Mouse (Mus musculus) hindbrain, postnatal 0 days (tissue): ENCODE measurements at regions not wholly inside any gene's neighbourhood (a gene's known extent, or its start where the extent isn't known, plus 50 kb on each side); places are given as distances from the start of the nearest gene placed in this dataset.

ENCODE experiments used
- ATAC-seq: fragments of 200-750 bp; cut with Nextera tagmentation; 2 replicates; pipeline ENCODE4 v1.8.0; 2017; ENCODE audit warnings: mild to moderate bottlenecking, moderate TSS enrichment, moderate library complexity
- DNase-seq: peaks from one replicate; pipeline ENCODE4 v3.0.0-alpha.2; 2015; ENCODE audit warnings: low spot score
- H3K27ac ChIP-seq: fragments of 300-500 bp; sonication (generic); 2 replicates; pipeline ENCODE4 v1.5.1; 2014; ENCODE audit warnings: mild to moderate bottlenecking
- H3K27me3 ChIP-seq: fragments of 300-500 bp; sonication (generic); 2 replicates; pipeline ENCODE4 v1.6.1; 2014; ENCODE audit warnings: low read length, mixed read lengths; ENCODE audit not compliant: insufficient read depth
- H3K36me3 ChIP-seq: fragments of 300-500 bp; sonication (generic); 2 replicates; pipeline ENCODE4 v1.6.1; 2014; ENCODE audit warnings: low read length, mixed read lengths; ENCODE audit not compliant: insufficient read depth
- H3K4me1 ChIP-seq: fragments of 300-500 bp; sonication (generic); 2 replicates; pipeline ENCODE4 v1.6.1; 2014; ENCODE audit warnings: antibody characterized with exemption, low read length, mixed read lengths; ENCODE audit not compliant: insufficient read depth
- H3K4me2 ChIP-seq: fragments of 300-500 bp; sonication (generic); 2 replicates; pipeline ENCODE4 v1.6.1; 2014; ENCODE audit warnings: low read depth, mild to moderate bottlenecking, low read length, moderate library complexity, mixed read lengths
- H3K4me3 ChIP-seq: fragments of 300-500 bp; sonication (generic); 2 replicates; pipeline ENCODE4 v1.5.1; 2014; ENCODE audit warnings: low read length
- H3K9ac ChIP-seq: fragments of 300-500 bp; sonication (generic); replicated peaks from 2 replicates; pipeline ENCODE4 v1.6.1; 2014; ENCODE audit warnings: mild to moderate bottlenecking, low read length, moderate library complexity, mixed read lengths
- H3K9me3 ChIP-seq: fragments of 300-500 bp; sonication (generic); 2 replicates; pipeline ENCODE4 v1.6.1; 2016; ENCODE audit warnings: low read length, mixed read lengths
- CTCF ChIP-seq: IDR thresholded peaks from 2 replicates; pipeline ENCODE4 v1.5.1; 2016; ENCODE audit warnings: antibody characterized with exemption, control low read depth, low read depth
- WGBS: fragments of 180-500 bp; shearing (Covaris S2); extraction: QIAGEN DNeasy Blood & Tissue Kit; methylation state at CpG from one replicate; pipeline ENCODE4 v1.1.7; 2014; 5-methylcytosine and 5-hydroxymethylcytosine counted together

DNA sequence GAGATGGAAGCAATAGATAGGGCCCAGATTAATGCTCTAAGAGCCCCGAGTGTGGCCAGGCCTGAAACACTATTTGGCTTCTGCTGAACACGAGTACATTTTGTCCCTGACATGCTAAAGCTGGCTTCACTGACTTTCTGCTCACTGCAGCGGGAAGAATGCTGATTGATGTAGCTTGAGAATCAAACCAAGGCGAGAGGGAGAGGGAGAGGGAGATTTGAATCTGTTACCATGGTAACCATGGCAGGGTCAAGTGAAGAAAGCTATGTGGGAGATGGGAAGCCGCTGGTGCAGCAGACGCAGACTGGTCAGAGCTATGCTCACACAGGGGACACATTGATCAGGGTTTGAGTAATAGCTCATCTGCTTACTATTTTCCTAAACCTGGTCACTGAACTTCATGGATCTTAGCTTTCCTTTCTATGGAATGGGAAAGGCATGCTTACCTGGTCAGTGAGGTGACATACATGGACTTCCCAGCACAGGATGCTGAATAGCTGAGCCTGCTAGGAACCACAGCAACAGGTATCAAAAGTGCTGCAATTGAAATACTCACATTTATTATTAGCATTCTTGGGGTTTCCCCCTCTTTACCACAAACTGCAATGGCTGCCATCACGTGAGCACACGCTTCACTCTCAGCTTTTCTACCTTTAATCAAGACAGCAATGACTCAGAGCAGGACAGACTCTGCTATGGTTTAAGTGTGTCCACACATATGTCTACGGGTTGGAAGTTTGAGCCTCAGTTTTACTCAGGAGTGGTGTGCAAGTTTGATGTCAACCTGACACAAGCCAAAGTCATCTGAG lies 56.9 kb upstream of the Atp1a1 start:
- ATAC-seq, result peak; percentile 90
- WGBS, result 32% methylated on average over 9 of the region's 9 CpGs

GRCm38 (mm10) chr3:101660635-101661034 lies 56.2 kb upstream of the Atp1a1 start:
- 29% methylated on average over 6 of the region's 6 CpGs for WGBS
- Histone ChIP-seq H3K4me2 (no peak overlapping the region), H3K27ac (peak overlapping the region; percentile 67; the same call in 1 of the 2 replicates), H3K4me3 (no peak overlapping the region), H3K36me3 (no peaks in the 10 kb centered on the region), H3K9ac (no peak overlapping the region), H3K27me3 (no peaks in the 10 kb centered on the region), H3K9me3 (no peaks in the 10 kb centered on the region), H3K4me1 (peaks cover 19% of the 10 kb centered on the region; the same call in 1 of the 2 replicates)
- TF ChIP-seq CTCF, result no peak
- ATAC-seq (0 out of 2 replicates have a peak, but pooled peaks have one; percentile 8), DNase-seq (no peak)

More for the DNA sequence above, 56.9 kb upstream of the Atp1a1 start:
- no peak overlapping the region for H3K4me2 ChIP-seq
- peaks cover 19% of the 10 kb centered on the region; the same call in 1 of the 2 replicates for H3K4me1 ChIP-seq
- H3K9ac ChIP-seq, result no peak overlapping the region
- H3K9me3 ChIP-seq, result no peaks in the 10 kb centered on the region
- H3K27me3 ChIP-seq, result no peaks in the 10 kb centered on the region
- peak; percentile 85 for DNase-seq
- TF ChIP-seq CTCF, result no peak
- H3K4me3 ChIP-seq, result no peak overlapping the region
- peak overlapping the region; percentile 67; the same call in 1 of the 2 replicates for H3K27ac ChIP-seq
- no peaks in the 10 kb centered on the region for H3K36me3 ChIP-seq

DNA sequence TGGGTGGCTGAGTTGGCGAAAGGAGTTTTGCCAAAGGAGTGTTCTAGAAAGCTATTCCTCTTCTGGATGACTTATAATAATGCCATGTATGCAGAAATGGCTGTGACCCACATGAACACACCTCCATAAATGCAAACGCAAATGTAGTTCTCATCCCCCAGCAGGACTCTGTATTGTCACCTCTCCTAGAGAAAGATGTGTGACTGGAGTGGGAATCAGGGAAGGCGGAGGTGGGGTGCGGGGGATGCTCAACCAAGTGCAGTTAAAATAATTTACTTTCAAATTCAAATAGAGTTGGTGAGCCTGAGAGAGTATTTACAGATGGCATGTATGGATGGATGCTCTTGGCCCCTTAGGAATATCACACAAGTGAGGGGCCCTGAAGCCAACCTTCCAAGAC lies 55.7 kb upstream of the Atp1a1 start:
- Histone ChIP-seq H3K9ac (no peak overlapping the region), H3K4me2 (no peak overlapping the region), H3K27ac (peak overlapping the region; percentile 67; the same call in 1 of the 2 replicates), H3K4me1 (peaks cover 19% of the 10 kb centered on the region; the same call in 1 of the 2 replicates), H3K9me3 (no peaks in the 10 kb centered on the region), H3K4me3 (no peak overlapping the region), H3K27me3 (no peaks in the 10 kb centered on the region), H3K36me3 (no peaks in the 10 kb centered on the region)
- DNase-seq (no peak), ATAC-seq (0 out of 2 replicates have a peak, but pooled peaks have one; percentile 36)
- no peak for TF ChIP-seq CTCF
- 68% methylated on average over 4 of the region's 4 CpGs for WGBS

DNA sequence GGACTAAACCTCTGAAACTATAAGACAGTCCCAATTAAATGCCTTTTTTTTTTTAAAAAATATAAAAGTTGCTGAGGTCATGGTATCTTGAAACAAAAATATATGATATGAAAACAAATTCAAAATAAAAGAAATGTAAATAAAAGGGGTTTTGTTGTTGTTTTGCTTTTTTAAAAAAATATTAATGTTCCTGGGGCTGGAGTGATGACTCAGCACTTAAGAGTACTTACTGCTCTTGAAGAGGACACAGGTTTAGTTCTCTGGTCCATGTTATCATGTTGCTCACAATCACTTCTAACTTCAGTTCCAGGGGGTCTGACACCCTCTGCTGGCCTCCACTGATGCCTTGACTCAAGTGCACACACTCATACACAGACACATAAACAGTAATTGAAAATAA lies 53.5 kb upstream of the Atp1a1 start:
- H3K4me2 ChIP-seq, result no peak overlapping the region
- TF ChIP-seq CTCF, result no peak
- H3K4me1 ChIP-seq, result peaks cover 21% of the 10 kb centered on the region; the same call in 1 of the 2 replicates
- DNase-seq (no peak), ATAC-seq (no peak)
- H3K9me3 ChIP-seq, result no peaks in the 10 kb centered on the region
- H3K27ac ChIP-seq, result no peak overlapping the region
- H3K9ac ChIP-seq, result no peak overlapping the region
- H3K4me3 ChIP-seq, result no peak overlapping the region
- no peaks in the 10 kb centered on the region for H3K27me3 ChIP-seq
- no peaks in the 10 kb centered on the region for H3K36me3 ChIP-seq

GRCm38 (mm10) chr3:101654720-101655119 lies 50.2 kb upstream of the Atp1a1 start:
- H3K4me2 ChIP-seq, result no peak overlapping the region
- no peak for DNase-seq
- H3K27ac ChIP-seq, result no peak overlapping the region
- H3K9ac ChIP-seq, result no peak overlapping the region
- 84% methylated on average over 4 of the region's 4 CpGs for WGBS
- no peaks in the 10 kb centered on the region for H3K36me3 ChIP-seq
- no peak for TF ChIP-seq CTCF
- no peaks in the 10 kb centered on the region for H3K27me3 ChIP-seq
- no peaks in the 10 kb centered on the region for H3K9me3 ChIP-seq
- ATAC-seq, result no peak
- no peak overlapping the region for H3K4me3 ChIP-seq
- peaks cover 6% of the 10 kb centered on the region; the same call in 1 of the 2 replicates for H3K4me1 ChIP-seq
